Mouse (Mus musculus) liver, embryonic 14.5 days (tissue): Measurements from ENCODE around the gene Notch2. TPM values are rescaled to one million over a fixed set of nuclear protein-coding genes. Genes with fewer than 3 reads are reported as not detected.
A peak's percentile ranks its signal among the peaks of the same experiment; 100 is the strongest.
"Not testable (repeated sequence)": the region's sequence is repeated elsewhere in the genome, so short reads cannot be mapped to it uniquely, and the experiment has no call there.

Experiments
- ATAC-seq: fragments of 200-750 bp; cut with Nextera tagmentation; 2 replicates; pipeline ENCODE4 v1.8.0; 2017; ENCODE audit warnings: moderate number of reproducible peaks, mild to moderate bottlenecking, moderate library complexity; ENCODE audit not compliant: insufficient read depth
- DNase-seq, 3 experiments: peaks; one replicate each; pipeline ENCODE4 v3.0.0-alpha.2; 2012 to 2013; ENCODE audit warnings: low read depth in 3 of 3, low spot score in 3 of 3
- H3K27ac ChIP-seq: fragments of 300-500 bp; sonication (generic); 2 replicates; pipeline ENCODE4 v1.5.1; 2014; ENCODE audit warnings: moderate library complexity, mild to moderate bottlenecking, control low read depth, inconsistent platforms
- H3K27me3 ChIP-seq: fragments of 300-500 bp; sonication (generic); 2 replicates; pipeline ENCODE4 v1.6.1; 2014; ENCODE audit warnings: mild to moderate bottlenecking, low read length, moderate library complexity; ENCODE audit not compliant: control insufficient read depth, insufficient read depth
- H3K36me3 ChIP-seq: fragments of 300-500 bp; sonication (generic); replicated peaks from 2 replicates; pipeline ENCODE4 v1.6.1; 2014; ENCODE audit warnings: low read depth; ENCODE audit not compliant: control insufficient read depth, insufficient read depth
- H3K4me1 ChIP-seq, 2 experiments: fragments of 200-500 bp in 1 of 2; fragments of 300-500 bp in 1 of 2; sonication (generic) in 1 of 2; replicated peaks; 2 replicates each; pipeline ENCODE4 v1.6.1; 2012 to 2014; ENCODE audit warnings: antibody characterized with exemption in 1 of 2, inconsistent platforms in 1 of 2, low read length in 1 of 2; ENCODE audit not compliant: control insufficient read depth in 2 of 2, insufficient read depth in 2 of 2
- H3K4me2 ChIP-seq: fragments of 300-500 bp; sonication (generic); 2 replicates; pipeline ENCODE4 v1.6.1; 2014; ENCODE audit warnings: low read depth, mild to moderate bottlenecking, control low read depth, moderate library complexity
- H3K4me3 ChIP-seq, 2 experiments: fragments of 200-500 bp in 1 of 2; fragments of 300-500 bp in 1 of 2; sonication (generic) in 1 of 2; 2 replicates each; pipeline ENCODE4 v1.5.1; 2012 to 2014; ENCODE audit warnings: low read depth in 2 of 2, low read length in 2 of 2, mild to moderate bottlenecking in 2 of 2, control low read depth in 1 of 2, inconsistent platforms in 1 of 2, moderate library complexity in 1 of 2; ENCODE audit not compliant: insufficient read depth in 1 of 2
- H3K9ac ChIP-seq: fragments of 300-500 bp; sonication (generic); replicated peaks from 2 replicates; pipeline ENCODE4 v1.6.1; 2014; ENCODE audit warnings: mild to moderate bottlenecking, control low read depth, moderate library complexity
- H3K9me3 ChIP-seq: fragments of 300-500 bp; sonication (generic); 2 replicates; pipeline ENCODE4 v1.6.1; 2016; ENCODE audit warnings: low read length, mixed read lengths; ENCODE audit not compliant: control insufficient read depth
- CTCF ChIP-seq: IDR thresholded peaks from 2 replicates; pipeline ENCODE4 v1.5.1; 2016; ENCODE audit warnings: antibody characterized with exemption, low read depth, control low read depth
- EP300 ChIP-seq: IDR thresholded peaks from 2 replicates; pipeline ENCODE4 v1.6.1; 2016; ENCODE audit warnings: antibody characterized with exemption, low read depth
- WGBS: fragments of 180-500 bp; shearing (Covaris S2); extraction: QIAGEN DNeasy Blood & Tissue Kit; methylation state at CpG from one replicate; pipeline ENCODE4 v1.1.7; 2014; ENCODE audit not compliant: insufficient replicate concordance; 5-methylcytosine and 5-hydroxymethylcytosine counted together
- polyA plus RNA-seq, 2 experiments: library from polyadenylated mRNA; depleted of rRNA in 1 of 2; stranded (reverse) in 1 of 2; unstranded in 1 of 2; fragments of >200 nt; fragmentation: Nextera tagmentation in 1 of 2; extraction: Ambion mirVana in 1 of 2; gene quantifications; 2 replicates each; pipeline versions ENCODE4 v1.2.1 to v1.2.3; 2012 to 2014

The Notch2 gene
- polyA plus RNA-seq, 2 experiments: 3.0 to 5.4 TPM

DNA sequence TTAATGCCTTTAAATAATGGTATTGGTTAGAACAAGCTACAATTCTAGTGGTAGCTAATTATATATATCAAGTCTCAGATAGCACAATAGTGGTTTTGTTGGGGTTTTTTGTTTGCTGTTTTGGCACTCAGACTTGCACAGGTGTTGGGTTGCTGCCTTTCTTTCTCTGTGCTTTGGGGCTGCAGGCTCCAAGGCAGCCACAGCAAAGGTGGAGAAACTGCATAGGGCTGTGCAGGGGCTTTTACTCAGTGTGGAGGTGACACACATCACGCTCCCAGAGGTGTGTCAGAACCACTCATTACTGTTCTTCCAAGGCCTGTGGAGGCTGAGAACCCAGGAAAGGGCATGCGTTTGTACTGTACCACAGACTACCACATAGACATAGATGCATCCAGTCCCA, 114.4 kb downstream of the Notch2 start:
- DNase-seq (no peak), ATAC-seq (no peak)
- no peak overlapping the region for H3K4me2 ChIP-seq
- 60% methylated on average over 2 of the region's 2 CpGs for WGBS
- H3K9ac ChIP-seq: no peak overlapping the region
- no peak for TF ChIP-seq CTCF
- TF ChIP-seq EP300: no peak
- H3K36me3 ChIP-seq: peaks cover 17% of the 10 kb centered on the region
- H3K9me3 ChIP-seq: no peaks in the 10 kb centered on the region
- no peak overlapping the region for H3K4me3 ChIP-seq
- no peak overlapping the region for H3K27ac ChIP-seq
- no peaks in the 10 kb centered on the region for H3K4me1 ChIP-seq
- no peaks in the 10 kb centered on the region for H3K27me3 ChIP-seq

GRCm38 (mm10) chr3:98128716-98129115, 115.4 kb downstream of the Notch2 start:
- Histone ChIP-seq H3K27ac (no peak overlapping the region), H3K4me3 (no peak overlapping the region), H3K9me3 (no peaks in the 10 kb centered on the region), H3K4me2 (no peak overlapping the region), H3K27me3 (no peaks in the 10 kb centered on the region), H3K9ac (no peak overlapping the region), H3K4me1 (no peaks in the 10 kb centered on the region), H3K36me3 (peaks cover 14% of the 10 kb centered on the region)
- no peak for ATAC-seq
- WGBS: 65% methylated on average over 5 of the region's 5 CpGs
- TF ChIP-seq EP300 (no peak), CTCF (no peak)
- no peak for DNase-seq

- TF ChIP-seq CTCF: 0 out of 2 replicates have a peak, but pooled peaks have one; percentile 7
- H3K36me3 ChIP-seq: peaks cover 25% of the 10 kb centered on the region
- ATAC-seq, H3K27me3 ChIP-seq, H3K4me2 ChIP-seq, H3K9me3 ChIP-seq, H3K4me1 ChIP-seq, DNase-seq, H3K9ac ChIP-seq, H3K27ac ChIP-seq, H3K4me3 ChIP-seq: not testable (repeated sequence)
- 81% methylated on average over 4 of the region's 4 CpGs for WGBS
Measured at GRCm38 (mm10) chr3:98132140-98132539, 118.8 kb downstream of the Notch2 start.

- Histone ChIP-seq H3K9ac (no peak overlapping the region), H3K4me1 (no peaks in the 10 kb centered on the region), H3K9me3 (no peaks in the 10 kb centered on the region), H3K27ac (no peak overlapping the region), H3K36me3 (peaks cover 30% of the 10 kb centered on the region), H3K4me2 (no peak overlapping the region), H3K4me3 (no peak overlapping the region), H3K27me3 (no peaks in the 10 kb centered on the region)
- WGBS: 84% methylated on average over 8 of the region's 8 CpGs
- TF ChIP-seq CTCF: no peak
- TF ChIP-seq EP300: no peak
- no peak for DNase-seq
- no peak for ATAC-seq
Measured at GRCm38 (mm10) chr3:98132636-98133035, 119.3 kb downstream of the Notch2 start.

DNA sequence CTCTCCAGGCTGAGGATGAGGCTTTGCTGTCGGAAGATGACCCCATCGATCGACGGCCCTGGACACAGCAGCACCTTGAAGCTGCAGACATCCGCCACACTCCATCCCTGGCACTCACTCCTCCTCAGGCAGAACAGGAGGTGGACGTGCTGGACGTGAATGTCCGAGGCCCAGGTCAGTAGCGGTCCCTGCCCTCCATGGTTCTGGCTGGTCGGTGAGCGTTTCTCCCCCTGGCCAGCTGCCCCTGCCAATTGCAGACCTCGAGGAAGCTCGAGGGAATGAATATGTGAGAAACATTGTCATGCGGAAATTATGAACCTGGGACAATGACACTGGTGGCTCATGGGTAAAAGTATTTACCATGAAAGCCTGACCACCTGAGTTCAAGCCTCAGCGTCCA, 128.1 kb downstream of the Notch2 start:
- 86% methylated on average over 15 of the region's 15 CpGs for whole genome bisulfite sequencing
- no peak overlapping the region for H3K9ac ChIP-seq
- DNase-seq (no peak), ATAC-seq (no peak)
- peaks cover 40% of the 10 kb centered on the region for H3K36me3 ChIP-seq
- H3K9me3 ChIP-seq: no peaks in the 10 kb centered on the region
- H3K27ac ChIP-seq: no peak overlapping the region
- no peak overlapping the region for H3K4me3 ChIP-seq
- TF ChIP-seq CTCF (no peak), EP300 (no peak)
- H3K27me3 ChIP-seq: no peaks in the 10 kb centered on the region
- no peaks in the 10 kb centered on the region for H3K4me1 ChIP-seq
- H3K4me2 ChIP-seq: no peak overlapping the region

DNA sequence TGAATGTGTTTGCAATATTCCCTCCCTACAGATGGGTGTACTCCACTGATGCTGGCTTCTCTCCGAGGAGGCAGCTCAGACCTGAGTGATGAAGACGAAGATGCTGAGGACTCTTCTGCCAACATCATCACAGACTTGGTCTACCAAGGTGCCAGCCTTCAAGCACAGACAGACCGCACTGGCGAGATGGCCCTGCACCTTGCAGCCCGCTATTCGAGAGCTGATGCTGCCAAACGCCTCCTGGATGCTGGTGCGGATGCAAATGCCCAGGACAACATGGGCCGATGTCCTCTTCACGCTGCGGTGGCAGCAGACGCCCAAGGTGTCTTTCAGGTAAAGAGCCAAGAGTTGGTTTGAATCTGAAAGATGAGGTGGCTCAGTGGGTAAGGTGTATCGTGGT, 129.5 kb downstream of the Notch2 start:
- WGBS: 82% methylated on average over 13 of the region's 13 CpGs

More for the DNA sequence above, 129.5 kb downstream of the Notch2 start:
- H3K36me3 ChIP-seq: peaks cover 33% of the 10 kb centered on the region
- no peaks in the 10 kb centered on the region for H3K27me3 ChIP-seq
- DNase-seq (no peak), ATAC-seq (no peak)
- TF ChIP-seq CTCF (no peak), EP300 (no peak)
- no peak overlapping the region for H3K9ac ChIP-seq
- no peaks in the 10 kb centered on the region for H3K9me3 ChIP-seq
- H3K4me3 ChIP-seq: no peak overlapping the region
- no peak overlapping the region for H3K4me2 ChIP-seq
- H3K27ac ChIP-seq: no peak overlapping the region
- no peaks in the 10 kb centered on the region for H3K4me1 ChIP-seq
